Mouse (Mus musculus) brain, embryonic 14.5 days (tissue): ENCODE measurements at regions not wholly inside any gene's neighbourhood (a gene's known extent, or its start where the extent isn't known, plus 50 kb on each side); places are given as distances from the start of the nearest gene placed in this dataset.

Source experiments
- CTCF ChIP-seq: fragments of 200-500 bp; IDR thresholded peaks from 2 replicates; pipeline ENCODE4 v1.5.1; 2012; ENCODE audit warnings: inconsistent platforms, mild to moderate bottlenecking, moderate library complexity, borderline replicate concordance; ENCODE audit not compliant: insufficient read depth, insufficient read length; ENCODE audit errors: extremely low read depth
- POLR2A ChIP-seq: fragments of 200-500 bp; IDR thresholded peaks from 2 replicates; pipeline ENCODE4 v1.6.1; 2012; ENCODE audit warnings: mild to moderate bottlenecking, inconsistent platforms, borderline replicate concordance; ENCODE audit not compliant: poor library complexity, insufficient read depth, insufficient read length, severe bottlenecking; ENCODE audit errors: extremely low read depth

- no peak for TF ChIP-seq CTCF
- no peak for TF ChIP-seq POLR2A
Measured at GRCm38 (mm10) chr5:118447366-118447765, 113.1 kb upstream of the Med13l start.
